Mouse (Mus musculus): Measurements from ENCODE around the gene Zbtb4.

The Zbtb4 gene

GRCm38 (mm10) chr11:69801379-69801977, 35.8 kb downstream of the Zbtb4 start, which contains the start of gene Fgf11:
TSS of gene Fgf11 (minus strand) at chr11:69801857.
- DNase-seq = no peak

- no peak for DNase-seq
Observed at GRCm38 (mm10) chr11:69802648-69803105, 37.0 kb downstream of the Zbtb4 start.

- DNase-seq = no peak
Observed at GRCm38 (mm10) chr11:69803328-69803727, 37.6 kb downstream of the Zbtb4 start.

DNA sequence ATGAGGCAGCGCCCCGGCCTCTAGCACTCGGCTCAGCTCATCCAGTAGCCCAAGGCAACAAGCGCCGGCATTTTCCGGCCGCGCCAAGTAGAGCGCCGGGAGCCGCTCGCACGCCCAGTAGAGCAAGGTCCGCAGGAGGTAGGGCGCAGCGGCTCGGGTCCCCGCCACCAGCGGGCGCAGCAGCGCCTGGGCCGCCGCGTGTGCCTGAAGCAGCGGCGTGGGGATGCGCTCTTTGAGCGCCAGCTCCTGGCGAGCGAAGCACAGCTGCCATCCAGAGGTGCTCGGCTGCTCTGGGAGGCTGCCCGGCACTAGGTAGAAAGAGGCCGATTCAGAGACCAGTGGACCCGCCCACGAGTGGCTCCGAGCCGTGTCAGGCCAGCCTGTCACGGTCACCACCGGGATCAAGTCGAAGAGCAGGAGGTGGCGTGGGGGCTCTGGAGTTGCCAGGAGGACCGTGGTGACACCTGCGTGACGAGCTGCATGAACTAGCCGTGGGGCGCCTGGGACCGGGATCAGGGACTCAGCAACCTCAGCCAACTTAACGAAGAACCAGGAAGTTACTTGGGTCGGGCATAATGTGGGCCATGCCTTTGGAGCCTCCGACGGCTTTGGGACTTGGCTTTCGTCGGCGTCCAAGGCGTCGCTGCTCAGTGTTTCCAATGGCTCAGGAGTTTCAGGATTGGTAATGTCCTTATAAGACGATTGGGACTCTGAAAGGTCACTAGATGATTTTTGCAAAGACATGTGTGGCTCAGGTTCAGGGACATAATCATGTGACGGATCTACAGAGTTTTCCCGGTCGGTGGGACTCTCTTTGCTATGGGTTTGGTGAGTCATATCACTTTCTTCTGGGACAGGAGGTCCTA, 38.3 kb downstream of the Zbtb4 start:
- DNase-seq = no peak

DNA sequence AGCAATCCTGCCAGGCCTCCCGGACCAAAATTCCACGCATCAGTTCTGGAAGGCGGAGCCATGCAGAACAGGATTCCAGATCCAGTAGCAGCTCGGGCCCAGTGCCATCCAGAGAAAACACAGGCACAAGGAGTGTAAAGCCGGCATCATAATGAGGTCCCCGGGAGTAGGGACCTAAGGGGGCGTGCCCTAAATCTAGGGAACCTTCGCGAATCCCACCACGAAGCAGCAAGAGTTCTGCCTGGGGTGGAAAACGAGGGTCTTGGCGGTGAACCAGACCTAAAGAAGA, 38.9 kb downstream of the Zbtb4 start:
- DNase-seq = no peak

GRCm38 (mm10) chr11:69804972-69805909, 39.5 kb downstream of the Zbtb4 start, which contains the start of gene Tmem102:
TSS of gene Tmem102 (minus strand) at chr11:69805624.
- DNase-seq = no peak

DNA sequence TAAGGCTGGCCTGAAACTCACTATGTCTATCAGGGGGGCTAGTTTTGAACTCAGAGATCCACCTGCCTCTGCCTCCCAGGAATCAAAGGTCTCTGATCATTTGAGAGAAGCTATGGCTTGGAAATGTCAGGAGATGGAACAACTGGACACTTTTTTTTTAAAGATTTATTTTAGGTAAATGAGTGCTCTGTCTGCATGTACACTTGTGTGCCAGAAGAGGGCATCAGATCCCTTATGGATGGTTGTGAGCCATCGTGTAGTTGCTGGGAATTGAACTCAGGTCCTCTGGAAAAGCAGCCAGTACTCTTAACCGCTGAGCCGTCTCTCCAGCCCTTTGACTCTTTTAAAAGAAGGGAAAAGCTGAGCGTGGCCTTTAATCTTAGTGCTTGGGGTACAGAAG, 40.7 kb downstream of the Zbtb4 start:
- DNase-seq = no peak

DNA sequence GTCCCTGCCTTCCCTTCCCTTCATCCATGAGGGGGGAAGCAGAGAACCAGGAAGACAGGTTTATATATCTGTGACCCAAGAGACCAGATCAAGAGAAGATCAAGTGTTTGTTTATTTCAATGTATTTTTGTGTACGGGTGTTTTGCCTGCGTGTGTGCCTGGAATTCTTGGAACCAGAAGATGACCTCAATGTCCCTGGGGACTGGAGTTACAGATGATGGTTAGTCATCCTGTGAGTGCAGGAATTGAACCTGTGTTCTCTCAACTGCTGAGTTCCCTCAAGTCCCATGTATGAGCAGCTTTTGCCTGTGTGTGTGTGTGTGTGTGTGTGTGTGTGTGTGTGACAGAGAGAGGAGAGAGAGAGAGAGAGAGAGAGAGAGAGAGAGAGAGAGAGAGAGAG, 41.9 kb downstream of the Zbtb4 start:
- no peak for DNase-seq

DNA sequence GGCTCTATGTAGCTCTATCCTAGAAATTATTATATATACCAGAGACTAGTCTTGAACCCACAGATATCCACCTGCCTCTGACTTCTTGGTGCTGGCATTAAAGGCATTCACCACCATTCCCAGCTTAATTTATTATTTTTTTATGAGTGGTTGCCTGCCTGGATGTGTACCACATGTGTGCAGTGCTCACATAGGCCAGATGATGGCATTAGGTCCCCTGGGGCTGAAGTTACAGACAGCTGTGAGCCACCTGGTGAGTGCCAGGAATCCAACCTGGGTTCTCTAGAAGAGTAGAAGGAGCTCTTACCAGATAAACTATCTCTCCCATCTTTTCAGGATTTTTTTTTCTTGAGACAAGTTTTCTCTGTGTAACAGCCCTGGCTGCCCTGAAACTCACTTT, 44.6 kb downstream of the Zbtb4 start:
- DNase-seq = no peak

DNA sequence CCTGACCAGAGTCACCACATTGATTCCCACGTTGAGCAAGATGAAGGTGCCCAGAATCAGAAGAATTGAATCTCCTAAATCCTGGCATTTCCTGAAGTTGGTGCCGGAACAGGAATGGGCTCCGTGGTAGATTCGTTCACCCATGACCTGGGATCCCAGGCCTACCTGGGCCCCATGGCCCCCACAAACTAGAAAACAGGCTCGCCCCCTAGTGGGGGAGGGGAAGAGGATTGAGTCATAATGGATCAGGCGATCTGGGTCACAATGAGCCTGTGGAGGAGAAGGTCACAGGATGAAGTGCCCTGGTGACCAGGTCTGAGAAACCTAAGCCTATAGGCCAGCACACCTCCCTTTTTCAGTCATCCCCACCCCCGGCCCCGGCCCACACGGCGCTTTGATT, 49.4 kb downstream of the Zbtb4 start, which contains the start of gene Gm39566:
Gm39566 (minus strand) TSS at position 144 of the 400 bp plus-strand sequence.
- no peak for DNase-seq

- no peak for DNase-seq
Observed at GRCm38 (mm10) chr11:69816520-69816919, 50.8 kb downstream of the Zbtb4 start.

DNA sequence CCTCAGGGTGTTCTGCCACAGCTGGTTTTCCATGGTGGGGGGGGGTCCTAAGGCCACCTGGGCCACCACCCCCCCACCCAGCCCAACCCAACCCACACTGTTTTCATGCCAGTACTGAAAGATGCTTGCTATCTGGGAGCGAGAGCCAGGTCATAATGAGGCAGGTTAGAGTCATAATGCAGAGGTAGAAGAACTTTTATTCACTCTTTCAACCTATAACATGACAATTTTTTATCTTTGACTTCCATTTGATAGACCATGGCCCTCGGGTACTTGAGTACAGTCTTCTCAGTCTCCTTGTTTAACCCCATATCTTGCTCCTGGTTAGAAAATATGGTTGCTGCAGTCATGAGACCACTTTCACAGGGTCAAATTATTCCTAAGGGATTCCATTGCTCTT, 52.7 kb downstream of the Zbtb4 start, which contains the start of gene Spem2:
Spem2 (minus strand) TSS at position 101 of the 400 bp plus-strand sequence.
- DNase-seq = no peak

- no peak for DNase-seq
Observed at GRCm38 (mm10) chr11:69818871-69819270, 53.2 kb downstream of the Zbtb4 start.

- DNase-seq = no peak
Observed at GRCm38 (mm10) chr11:69822080-69822479, 56.4 kb downstream of the Zbtb4 start, which contains the start of gene Spem1. TSS of gene Spem1 (minus strand) at chr11:69822180.

DNA sequence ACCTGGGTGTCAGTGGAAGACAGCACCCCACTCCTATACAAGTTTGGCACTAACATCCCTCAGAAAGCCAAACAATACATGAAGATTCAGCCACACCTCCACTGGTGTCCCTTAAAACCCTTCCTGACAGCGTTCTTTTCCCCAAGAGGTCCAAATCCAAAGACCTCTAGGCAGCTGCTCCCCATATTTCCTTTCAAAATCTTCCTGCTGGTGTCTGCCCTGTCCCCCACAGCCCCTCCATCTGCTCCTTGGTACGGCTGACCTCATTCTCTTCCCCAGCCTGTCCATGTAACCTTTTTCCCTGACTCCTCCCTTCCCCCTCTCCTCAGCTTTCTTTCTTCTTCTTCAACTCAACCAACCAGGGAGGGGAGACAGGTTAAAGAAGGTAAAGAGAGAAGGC, 57.7 kb downstream of the Zbtb4 start:
- peak; percentile 36 for DNase-seq

- peak; percentile 34 for DNase-seq
Observed at GRCm38 (mm10) chr11:69828832-69829231, 63.1 kb downstream of the Zbtb4 start.

DNA sequence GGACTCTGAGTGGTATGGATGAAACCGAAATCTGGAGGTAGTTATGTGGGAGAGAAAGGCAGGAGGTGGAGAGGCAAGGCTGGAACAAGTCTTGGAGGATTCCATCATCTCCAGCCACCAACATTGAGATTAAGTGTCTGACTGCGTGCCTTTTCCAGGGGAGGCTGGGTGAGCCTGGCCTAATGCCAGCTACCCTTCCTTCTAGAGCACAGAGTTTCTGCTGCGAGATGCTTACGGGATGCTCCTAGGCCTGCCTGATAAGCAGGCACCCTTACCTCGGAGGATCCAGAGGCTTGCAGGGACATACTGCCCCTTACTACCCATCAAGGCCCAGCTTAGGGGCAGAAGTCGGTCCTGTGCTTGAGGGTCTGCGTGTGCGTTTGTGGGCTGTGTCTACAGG, 67.8 kb downstream of the Zbtb4 start:
- DNase-seq = no peak

All from cerebellum, adult 9-10 months (tissue).